Mouse (Mus musculus): Measurements from ENCODE around the gene Syn3. TPM values are rescaled to one million over a fixed set of nuclear protein-coding genes. Genes with fewer than 3 reads are reported as not detected.
"Not testable (repeated sequence)": the region's sequence is repeated elsewhere in the genome, so short reads cannot be mapped to it uniquely, and the experiment has no call there.

The Syn3 gene
- total RNA-seq (2021): under 1 TPM; 0.23 to 0.43 TPM
- long read RNA-seq, experiment 1, partial matches to known transcripts: 0 of 4 reads
- long read RNA-seq, experiment 1, other reads (novel, unspliced or antisense): 4 of 4 reads
- long read RNA-seq, experiment 2, partial matches to known transcripts: 0 of 1 reads
- long read RNA-seq, experiment 2, other reads (novel, unspliced or antisense): 1 of 1 reads

DNA sequence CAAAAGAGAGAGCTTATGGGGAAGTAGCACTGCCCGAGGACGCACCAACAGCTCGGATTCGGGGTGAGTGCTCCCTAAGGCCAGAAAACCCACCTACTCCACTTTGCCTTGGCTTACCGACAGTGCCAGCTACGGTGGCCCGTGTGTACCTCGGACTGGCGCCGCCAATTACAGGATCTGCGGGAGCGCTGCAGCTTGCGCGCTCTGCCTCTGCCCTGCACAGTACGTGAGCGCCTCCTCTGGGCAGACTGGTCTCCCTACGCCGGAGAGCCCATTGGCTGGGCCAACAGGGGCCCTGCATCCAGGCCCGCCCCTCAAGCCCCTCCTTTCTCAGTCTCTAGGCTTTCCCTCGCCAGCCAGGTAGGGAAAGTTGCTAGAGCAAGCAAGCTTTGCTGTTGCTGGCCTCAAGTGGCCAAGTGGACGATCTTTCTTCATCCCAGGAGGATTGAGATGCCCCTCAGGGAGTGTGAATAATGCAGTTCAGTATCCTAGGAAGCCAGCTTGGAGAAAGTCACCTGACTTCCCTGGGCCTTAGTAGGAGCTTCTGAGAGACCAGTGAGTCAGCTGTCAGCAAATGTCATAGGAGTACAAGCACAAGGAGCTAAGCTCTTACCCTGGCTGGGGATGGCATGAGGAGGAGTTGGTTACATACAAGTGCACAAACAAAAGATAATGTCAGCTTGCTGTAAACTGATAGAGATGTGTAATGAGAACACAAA, at the start of gene Syn3:
Gene Syn3, minus strand, starts transcription at position 224 of the 719 bp plus-strand sequence.
- DNase-seq: peak; percentile 70

DNA sequence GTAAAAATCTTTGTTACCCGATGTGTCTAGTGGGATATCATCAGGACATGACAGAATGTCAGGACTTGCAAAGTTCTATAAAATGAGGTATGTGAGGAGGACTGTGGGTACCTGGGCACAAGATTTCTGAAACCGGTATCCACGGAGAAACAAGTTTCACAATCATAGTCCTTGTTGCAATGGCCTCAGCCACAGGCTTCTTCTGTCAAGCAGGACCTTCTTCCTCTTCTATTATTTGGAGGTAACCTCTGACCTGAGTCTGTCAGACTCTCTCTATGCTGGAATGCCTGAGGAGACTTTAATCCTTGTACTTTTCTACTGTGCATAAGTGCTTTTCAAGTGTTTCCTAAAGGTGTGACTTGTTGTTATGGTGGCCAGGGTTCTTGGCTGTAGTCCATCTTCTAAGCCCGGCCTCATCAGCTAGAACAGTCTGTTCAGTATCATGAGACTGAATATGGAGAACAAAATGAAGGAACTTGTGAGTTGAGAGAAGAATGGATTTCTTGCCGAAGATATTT, 27.7 kb upstream of the Syn3 start:
- not testable (repeated sequence) for DNase-seq

DNA sequence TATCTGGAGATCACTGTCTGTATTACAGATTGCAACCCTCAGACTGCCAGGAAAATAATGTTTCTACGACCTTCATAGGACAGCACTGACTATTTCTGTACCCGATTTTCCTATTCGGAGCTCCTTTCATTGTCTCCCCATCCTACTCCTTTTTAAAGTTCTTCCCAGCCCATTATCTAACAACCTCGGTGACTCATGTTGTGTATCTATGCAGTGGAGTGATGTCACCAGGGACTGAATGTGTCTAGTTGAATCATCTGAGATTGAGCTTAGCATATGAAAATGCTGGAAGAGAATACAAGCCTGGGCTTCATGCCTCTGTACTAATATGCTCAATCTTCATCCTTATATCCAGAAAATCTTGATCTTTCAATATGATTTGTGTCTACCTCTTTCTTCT, 15.1 kb upstream of the Syn3 start:
- no peak for DNase-seq

DNA sequence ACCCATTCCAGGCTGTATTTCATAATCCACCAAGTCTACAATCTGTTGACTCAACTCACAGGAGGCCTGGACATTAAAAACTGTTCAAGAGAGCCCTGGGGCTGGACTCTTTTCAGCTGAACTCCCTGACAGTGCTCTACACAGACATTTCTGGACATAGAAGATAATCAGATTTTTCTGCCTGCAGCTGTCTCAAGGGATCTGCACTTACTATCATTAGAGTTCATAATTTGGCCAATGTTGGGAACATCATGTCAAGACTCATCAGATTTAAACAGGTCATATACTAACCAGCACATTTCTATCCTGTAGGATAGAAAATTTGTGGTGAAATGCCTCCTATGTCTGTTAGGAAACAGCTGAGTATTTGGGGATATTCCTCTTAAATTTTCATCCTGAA, 12.2 kb upstream of the Syn3 start:
- DNase-seq: no peak

DNA sequence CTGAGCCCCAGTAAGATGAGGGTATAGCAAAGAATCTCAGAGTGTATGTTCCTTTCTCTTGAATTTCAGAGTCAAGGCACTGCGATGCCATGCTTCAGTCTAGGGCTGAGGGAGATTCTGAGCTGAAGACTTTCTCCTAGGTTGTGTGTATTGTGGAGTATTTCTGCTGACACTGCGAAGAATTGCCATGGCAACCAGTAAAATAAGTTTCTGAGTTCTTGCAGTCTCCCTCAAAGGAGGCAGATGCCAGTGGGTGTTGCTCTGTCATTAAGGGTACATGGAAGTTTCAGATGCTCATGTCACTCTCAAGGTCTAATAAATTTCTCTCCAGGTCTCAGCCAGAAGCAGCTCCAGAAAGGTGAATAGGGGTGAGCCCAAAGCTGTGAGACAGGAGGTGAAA, 3.4 kb upstream of the Syn3 start:
- DNase-seq: no peak

DNA sequence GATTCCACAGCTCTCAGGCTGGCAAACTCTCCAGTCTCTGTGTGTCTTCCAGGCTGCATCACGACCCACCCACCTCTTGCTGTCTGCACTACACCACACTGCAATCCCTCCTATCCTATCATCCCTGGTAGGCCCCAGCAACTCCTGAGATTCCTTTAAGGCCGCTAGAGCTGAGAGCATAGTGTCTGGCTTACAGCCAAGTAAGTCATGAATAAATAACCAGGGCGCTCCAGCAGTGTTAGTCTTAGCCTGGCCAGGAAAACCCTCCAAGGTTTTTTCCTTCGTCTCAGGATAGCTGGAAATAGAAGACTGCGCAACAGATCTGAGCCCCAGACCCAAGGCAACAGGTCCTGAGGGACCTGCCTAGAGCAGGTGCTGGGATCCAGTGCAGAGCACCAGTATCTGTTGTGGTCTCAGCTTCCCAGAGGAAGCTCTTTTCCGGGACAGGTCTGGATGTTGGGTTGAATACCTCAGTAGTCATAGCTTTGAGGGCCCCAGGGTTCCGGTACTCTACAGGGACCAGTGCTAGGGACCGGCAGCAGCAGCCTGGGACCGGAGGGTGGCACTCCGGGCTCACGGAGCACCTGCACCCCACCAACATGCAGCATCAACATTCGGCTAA, 534 bp downstream of the Syn3 start:
- DNase-seq: no peak

DNA sequence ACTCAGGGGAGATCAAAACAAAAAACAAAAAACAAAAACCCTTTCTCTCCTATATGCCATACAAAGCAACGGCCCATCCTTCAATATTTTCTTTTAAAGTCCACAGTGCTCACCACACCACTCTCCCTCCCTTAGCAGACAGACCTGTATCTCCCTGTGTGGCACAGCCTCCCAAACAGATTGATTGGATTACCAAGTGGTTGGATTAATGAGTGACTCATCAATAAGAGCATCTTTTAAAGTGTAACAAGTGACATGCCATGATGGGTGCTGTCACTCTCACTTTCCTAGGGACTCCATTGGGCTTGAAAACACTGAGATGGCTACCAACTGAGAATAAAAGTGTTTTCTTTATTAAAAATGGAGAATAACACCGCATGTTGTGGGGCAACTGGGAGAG, 2.8 kb downstream of the Syn3 start:
- no peak for DNase-seq

DNA sequence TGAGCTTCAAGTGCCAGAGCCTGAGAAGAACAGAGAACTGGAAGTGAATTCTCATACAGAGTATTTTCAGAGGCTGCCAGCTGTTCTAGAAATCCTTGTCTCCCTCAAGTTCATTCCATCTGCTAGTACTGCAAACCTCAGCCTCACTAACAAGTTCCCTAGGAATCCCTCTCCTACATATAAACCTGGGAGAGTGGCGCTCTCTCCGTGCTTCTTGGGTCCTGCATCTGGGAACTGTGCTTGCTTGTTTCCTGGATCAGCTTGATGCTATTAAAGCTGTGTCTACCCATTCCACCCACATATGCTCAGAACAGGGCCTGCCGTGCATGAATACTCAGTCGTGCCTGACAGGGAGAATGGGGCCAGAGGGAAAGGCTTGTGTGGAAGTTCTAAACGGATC, 5.6 kb downstream of the Syn3 start:
- DNase-seq: no peak

DNA sequence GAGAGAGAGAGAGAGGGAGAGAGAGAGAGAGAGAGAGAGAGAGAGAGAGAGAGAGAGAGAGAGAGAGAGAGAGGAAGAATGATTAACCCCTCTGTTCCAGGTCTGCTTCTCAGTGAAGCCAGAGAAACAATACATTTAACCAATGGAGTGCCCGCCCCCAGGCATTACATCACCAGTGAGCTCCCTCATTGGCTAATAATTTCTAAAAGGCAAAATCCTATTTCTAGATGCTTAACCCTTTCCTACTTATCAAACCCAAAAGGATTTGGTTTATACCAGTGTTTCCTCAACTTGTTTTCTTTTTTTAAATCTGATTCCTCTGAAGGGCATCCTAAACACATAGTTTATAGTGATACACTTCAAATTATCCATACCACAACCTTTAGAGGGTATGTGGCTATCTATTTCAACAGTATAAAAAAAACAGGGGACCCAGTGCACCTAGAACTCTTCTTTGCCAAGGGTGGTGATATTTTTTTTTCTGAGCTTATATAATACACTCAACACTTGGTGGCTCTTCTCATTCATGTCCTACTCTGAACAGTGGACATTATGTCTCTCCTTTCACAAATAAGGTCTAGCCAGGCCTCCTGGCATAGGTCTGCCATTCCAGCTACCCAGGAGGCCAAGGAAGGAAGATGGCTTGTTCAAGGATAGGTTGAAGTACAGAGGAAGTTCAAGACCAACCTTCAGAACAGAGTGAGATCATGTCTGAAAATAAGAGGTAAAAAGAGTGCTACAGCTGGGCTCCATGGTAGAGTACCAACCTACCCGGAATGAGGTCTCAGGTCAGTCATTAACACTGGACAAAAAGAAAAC, 6.4 kb downstream of the Syn3 start:
- DNase-seq: no peak

DNA sequence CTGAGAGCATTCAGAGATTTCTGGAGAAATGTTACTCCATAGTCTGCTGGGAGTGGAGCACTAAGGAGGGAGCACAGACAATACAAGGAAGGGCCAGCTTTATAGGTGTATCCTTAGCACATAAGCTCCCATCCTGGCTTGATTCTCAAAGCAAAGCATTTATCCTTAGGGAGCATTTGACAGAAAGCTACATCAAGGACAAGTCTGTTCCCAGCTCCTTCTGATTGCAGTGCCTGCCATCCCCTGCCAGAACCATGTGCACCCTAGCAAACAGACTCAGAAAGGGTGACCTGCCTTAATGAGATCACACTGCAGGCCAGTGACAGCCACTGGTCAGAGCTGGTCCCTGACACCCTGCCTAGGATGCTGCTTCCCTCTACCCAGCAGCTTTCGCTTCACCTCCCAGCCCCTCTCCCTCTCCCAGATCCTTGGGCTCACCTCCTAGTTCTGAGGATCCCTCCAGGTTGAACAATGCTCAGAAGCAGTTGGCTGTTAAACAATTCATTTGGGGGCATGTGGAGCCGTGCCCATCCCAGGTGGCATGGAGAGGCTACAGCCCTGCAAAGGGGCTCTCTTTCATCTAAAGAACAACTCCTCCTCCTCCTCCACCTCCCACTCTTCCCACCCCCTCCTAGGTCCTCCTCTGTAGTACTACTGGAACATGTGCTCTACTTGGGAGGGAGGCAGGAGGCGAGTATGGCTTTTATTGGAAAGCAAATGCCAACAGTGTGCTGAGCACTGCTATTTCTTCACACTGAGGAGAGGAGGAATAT, 7.2 kb downstream of the Syn3 start:
- no peak for DNase-seq

DNA sequence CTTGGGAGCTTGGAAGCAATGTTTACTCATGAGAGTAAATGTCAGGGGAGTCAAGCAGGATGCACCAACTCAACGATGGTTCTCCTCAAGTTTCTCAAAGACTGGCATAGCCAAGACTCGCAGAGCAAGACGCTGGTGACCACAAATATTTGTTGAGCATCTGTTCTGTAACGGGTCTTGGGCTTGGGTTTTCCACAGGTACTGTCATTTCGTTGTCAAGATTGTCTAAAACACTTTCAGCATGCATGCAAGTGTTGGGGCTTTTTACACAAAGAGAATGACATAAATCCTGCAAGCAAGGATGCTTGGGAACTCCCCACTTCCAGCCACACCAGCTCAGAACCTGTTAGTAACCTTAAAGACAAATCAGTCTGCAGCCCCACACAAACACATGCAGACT, 10.2 kb downstream of the Syn3 start:
- no peak for DNase-seq

DNA sequence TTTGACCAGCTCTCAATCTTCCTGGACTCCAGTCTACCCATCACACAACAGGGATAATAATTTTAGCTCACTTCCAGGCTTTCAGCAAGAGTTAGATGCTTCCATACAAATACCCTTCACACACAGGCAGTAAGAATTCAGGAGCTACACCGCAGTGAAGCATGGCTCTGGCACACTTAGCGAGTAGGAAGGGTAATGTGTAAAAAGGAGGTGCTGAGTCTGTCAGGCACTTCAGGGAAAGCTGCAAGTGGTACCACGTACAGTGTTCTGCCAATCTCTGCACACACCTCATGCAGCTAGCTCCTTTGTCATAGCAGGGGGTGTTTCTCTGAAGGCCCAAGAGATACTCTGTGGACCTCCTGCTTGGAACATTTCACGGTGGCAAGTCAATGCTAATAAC, 12.7 kb downstream of the Syn3 start:
- DNase-seq: no peak

DNA sequence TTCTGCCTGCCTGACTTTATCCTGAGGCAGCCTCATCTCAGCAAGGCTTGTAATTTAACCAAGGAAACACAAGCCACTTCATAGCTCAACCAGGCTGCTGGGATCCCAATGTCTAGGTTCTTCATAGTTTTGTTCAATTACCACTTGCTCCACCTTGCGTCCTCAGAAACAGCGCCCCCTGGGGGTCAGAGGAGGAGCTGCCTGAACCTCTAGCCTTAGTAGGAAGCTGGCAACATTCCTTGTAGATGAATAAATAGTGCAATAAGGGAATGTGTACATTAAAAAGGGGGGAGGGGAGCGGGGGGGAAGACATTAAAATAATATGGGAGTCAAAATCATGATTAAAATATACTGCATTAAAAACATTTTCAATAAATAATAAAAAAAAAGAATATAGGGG, 14.7 kb downstream of the Syn3 start:
- DNase-seq: no peak

DNA sequence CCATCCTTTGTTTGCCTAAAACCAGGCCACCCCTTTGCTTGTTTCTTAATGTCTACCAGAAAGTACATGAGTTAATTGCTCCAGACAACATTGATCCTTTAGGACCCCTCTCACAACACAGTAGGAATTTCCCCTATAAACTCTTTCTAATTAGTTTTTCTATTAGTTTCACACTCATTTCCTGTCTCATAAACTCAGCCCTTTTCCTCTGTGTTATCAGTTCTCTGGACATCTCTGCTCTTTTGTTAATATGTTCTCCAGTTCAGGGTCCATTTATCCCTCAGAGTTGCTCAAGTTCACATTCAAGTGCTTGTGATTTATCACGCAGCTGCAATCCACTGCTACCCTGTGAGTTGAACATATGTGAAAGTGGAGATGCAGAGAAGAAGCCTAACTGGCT, 16.2 kb downstream of the Syn3 start:
- DNase-seq: no peak

DNA sequence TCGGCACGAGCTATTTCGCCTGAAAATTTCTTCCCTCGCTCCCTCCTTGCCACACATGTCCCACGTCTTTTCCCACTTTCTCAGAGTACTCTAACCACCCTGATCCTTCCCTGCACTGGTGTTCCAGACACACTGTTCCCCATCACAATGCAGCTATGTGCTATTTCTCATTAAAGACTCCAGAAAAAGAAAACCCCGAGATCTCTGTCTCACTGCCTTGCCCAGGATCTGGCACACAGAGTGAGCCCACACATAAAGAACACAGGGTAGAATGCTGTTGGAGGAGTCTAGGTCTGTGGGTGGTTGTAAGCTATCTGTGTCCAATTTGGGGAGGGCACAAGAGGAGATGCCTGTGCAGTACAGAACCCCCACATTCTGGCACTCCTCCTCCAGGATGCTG, 18.0 kb downstream of the Syn3 start:
- DNase-seq: no peak

DNA sequence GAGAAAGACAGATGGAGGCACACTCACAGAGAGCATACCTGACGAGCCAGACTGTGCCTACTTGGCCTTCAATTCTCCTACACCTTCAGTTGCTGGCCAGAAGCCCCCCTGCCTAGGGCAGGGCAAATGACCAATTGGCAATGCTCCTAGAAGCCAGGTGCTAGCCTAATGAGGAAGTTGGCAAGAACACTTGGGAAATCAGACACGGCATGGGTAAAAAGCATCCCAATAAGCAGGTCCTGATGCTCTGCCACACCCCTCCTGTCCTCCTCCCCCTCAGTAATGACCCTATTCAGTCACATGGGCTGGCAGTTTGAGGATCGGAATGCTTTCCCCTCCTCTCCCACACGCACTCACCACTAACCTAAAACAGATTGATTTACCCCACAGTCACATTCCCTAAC, 19.0 kb downstream of the Syn3 start:
- DNase-seq: no peak

DNA sequence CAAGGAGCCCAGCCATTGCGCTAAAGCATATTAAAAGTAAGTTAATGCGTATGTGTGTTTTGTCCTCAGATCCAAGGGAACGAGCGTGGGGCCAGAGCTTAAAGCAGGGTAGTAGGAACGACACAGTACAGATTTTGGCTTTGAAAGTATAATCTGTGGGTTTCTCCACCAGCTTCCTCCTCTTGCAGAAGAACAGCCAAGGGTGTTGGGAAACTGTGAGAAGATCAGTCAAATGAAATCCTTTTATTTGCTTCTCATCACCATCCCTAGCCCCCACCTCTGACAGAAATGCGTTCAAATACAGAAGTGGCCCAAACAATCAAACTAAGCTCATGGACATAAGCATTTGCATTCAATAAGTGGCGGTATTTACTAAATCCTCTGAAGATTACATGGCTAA, 22.0 kb downstream of the Syn3 start:
- DNase-seq: no peak

DNA sequence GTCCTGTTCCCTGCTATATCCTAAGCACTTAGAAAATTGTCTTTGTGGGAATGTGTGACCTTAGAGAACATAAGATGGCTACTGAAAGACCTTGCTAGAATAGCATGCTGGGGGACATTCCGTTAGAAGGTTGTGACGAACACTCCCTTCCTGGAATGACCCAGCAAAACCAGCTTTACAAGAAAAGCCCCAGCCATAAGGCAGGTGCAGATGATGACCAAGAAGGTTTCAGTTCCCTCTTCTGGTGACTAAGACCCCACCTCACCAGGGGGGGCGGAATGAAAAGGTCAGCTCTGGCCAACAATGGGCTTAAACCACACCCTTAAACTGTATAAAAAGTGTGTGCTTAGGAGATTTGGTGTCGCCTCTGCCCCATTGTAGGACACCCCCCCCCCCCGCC, 23.4 kb downstream of the Syn3 start:
- no peak for DNase-seq

DNA sequence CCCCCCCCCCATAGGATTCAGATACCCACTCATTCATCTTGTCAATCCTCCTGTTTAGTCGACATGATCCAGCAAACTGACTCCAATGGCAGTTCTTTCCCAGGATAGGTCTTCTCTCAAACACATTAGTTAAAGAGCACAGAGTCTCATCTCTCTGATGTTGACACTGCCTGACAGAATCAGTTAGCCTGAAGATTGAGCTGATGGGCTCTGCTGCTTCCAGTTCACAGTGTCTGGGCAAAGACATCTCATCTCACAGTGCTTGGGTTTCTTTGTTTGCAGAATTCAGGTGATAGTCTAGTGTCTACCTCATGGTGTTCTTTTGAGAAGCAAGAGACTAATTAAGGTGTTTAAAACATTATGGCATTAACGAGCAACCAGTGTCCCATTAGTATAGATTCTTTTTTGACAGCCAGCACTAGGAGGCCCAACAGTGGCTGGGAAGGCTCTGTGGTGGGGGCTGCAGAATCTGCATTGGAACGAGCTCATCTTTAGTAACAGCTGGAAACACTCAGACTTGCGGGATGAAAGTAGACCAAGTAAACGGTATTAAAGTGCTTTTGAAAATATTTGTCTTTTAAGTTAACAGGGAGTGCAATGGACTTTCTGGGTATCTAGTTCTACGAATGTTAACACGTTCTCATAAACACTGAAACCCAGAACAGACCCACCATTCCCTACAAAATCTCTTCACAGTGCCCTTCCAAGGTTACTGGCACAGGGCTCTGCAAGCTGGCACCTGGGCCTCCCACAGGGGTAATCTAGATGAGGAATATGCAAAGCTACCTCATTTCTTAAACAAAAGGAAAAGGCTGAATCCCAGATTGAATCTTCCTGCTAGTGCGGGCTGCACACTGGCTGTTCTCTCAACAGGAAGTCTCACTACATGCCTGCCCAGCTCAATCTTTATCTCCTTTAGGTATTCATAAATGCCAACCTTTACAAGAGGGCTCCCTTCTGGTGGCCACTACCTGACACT, 24.2 kb downstream of the Syn3 start:
- no peak for DNase-seq

DNA sequence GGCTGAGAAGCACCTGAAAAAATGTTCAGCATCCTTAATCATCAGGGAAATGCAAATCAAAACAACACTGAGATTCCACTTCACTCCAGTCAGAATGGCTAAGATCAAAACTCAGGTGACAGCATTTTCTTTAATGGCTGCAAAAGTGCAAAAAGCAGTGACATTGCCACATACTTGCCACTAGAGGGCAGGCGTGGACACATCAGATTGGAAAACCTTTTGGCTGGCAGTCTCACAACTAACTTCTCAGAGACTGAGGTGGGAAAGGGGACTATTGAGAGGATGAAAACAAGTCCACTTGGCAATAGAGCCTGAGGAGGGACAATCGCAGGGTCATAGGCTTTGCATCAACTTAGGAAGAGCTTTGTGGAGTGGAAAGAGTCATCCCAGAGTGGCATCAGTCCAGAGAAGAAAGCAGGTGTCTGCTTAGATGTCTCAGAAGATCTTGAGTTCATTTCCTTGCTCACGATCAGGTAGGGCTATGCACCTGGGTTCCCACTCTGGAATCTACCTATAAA, 25.0 kb downstream of the Syn3 start:
- no peak for DNase-seq
